Mouse (Mus musculus) olfactory bulb, adult 2 months (tissue): ENCODE results near the gene Atg101.

Experiments
- CTCF ChIP-seq: fragments of 200-500 bp; IDR thresholded peaks from 2 replicates; pipeline ENCODE4 v1.5.1; 2012; ENCODE audit warnings: low read depth, mild to moderate bottlenecking, low read length, moderate library complexity; ENCODE audit not compliant: insufficient read depth
- POLR2A ChIP-seq: fragments of 200-500 bp; IDR thresholded peaks from 2 replicates; pipeline ENCODE4 v1.6.1; 2012; ENCODE audit warnings: mild to moderate bottlenecking, low read depth, low read length, moderate library complexity; ENCODE audit not compliant: insufficient read depth

GRCm38 (mm10) chr15:101311087-101311770 is 27.2 kb downstream of the Atg101 start:
- no peak for TF ChIP-seq CTCF
- no peak for TF ChIP-seq POLR2A
